Mouse (Mus musculus): ENCODE data around the gene Slc10a7.

- no peak for TF ChIP-seq CTCF (IDR thresholded peaks at IDR 0.05; ENCODE audit: insufficient read depth, low read depth, low read length)
- no peak for TF ChIP-seq POLR2A (IDR thresholded peaks at IDR 0.05; ENCODE audit: insufficient read depth, low read depth, low read length)
These were observed 133.2 kb downstream of the Slc10a7 start for GRCm38 (mm10) chr8:78642376-78642775.

All from olfactory bulb, adult 2 months (tissue).